Mouse (Mus musculus) cortical plate, adult 2 months (tissue): ENCODE results near the gene Daxx. TPM values are rescaled to one million over a fixed set of nuclear protein-coding genes. Genes with fewer than 3 reads are reported as not detected.

Experiments
- H3K27ac ChIP-seq: fragments of 200-500 bp; 2 replicates; pipeline ENCODE4 v1.5.1; 2012; ENCODE audit warnings: low read length, control low read depth, inconsistent platforms; ENCODE audit not compliant: insufficient read depth
- H3K4me1 ChIP-seq: fragments of 200-500 bp; 2 replicates; pipeline ENCODE4 v1.6.1; 2011; ENCODE audit warnings: low read length; ENCODE audit not compliant: control insufficient read depth, insufficient read depth
- H3K4me3 ChIP-seq: fragments of 200-500 bp; 2 replicates; pipeline ENCODE4 v1.5.1; 2011; ENCODE audit warnings: mild to moderate bottlenecking, low read length, control low read depth; ENCODE audit not compliant: insufficient read depth
- CTCF ChIP-seq: fragments of 200-500 bp; IDR thresholded peaks from 2 replicates; pipeline ENCODE4 v1.5.1; 2011; ENCODE audit warnings: mild to moderate bottlenecking, control low read depth, low read length; ENCODE audit not compliant: insufficient read depth; ENCODE audit errors: extremely low read depth
- POLR2A ChIP-seq: fragments of 200-500 bp; IDR thresholded peaks from 2 replicates; pipeline ENCODE4 v1.6.1; 2011; ENCODE audit warnings: mild to moderate bottlenecking, low read length, control low read depth; ENCODE audit not compliant: insufficient read depth; ENCODE audit errors: extremely low read depth
- polyA plus RNA-seq: library from polyadenylated mRNA; depleted of rRNA; stranded (reverse); fragments of >200 nt; gene quantifications from 2 replicates; pipeline ENCODE4 v1.2.3, GENCODE M21; 2012

Gene Daxx
- polyA plus RNA-seq, 1 experiment: 27.4 TPM

GRCm38 (mm10) chr17:33919351-33920281 is 10.4 kb downstream of the Daxx start:
- TF ChIP-seq POLR2A: 0 out of 2 replicates have a peak, but pooled peaks have one; percentile 8
- TF ChIP-seq CTCF: no peak
- H3K4me1 ChIP-seq: no peaks in the 10 kb centered on the region

GRCm38 (mm10) chr17:33920282-33921097 is 11.3 kb downstream of the Daxx start:
- H3K27ac ChIP-seq: no peak overlapping the region
- peak overlapping the region; percentile 69 for H3K4me3 ChIP-seq
- H3K4me1 ChIP-seq: no peaks in the 10 kb centered on the region
- TF ChIP-seq POLR2A (no peak), CTCF (peak; percentile 77)

More at GRCm38 (mm10) chr17:33919351-33920281, 10.4 kb downstream of the Daxx start:
- no peak overlapping the region for H3K27ac ChIP-seq
- H3K4me3 ChIP-seq: peak overlapping the region; percentile 69

- no peak for TF ChIP-seq POLR2A
- H3K27ac ChIP-seq: no peak overlapping the region
- H3K4me3 ChIP-seq: no peak overlapping the region
- H3K4me1 ChIP-seq: no peaks in the 10 kb centered on the region
Measured at GRCm38 (mm10) chr17:33921361-33921760, 12.1 kb downstream of the Daxx start.

- no peak overlapping the region for H3K27ac ChIP-seq
- no peak for TF ChIP-seq POLR2A
- TF ChIP-seq CTCF: peak; percentile 40
- no peak overlapping the region for H3K4me3 ChIP-seq
- no peaks in the 10 kb centered on the region for H3K4me1 ChIP-seq
Measured at GRCm38 (mm10) chr17:33924577-33925283, 15.5 kb downstream of the Daxx start.

- Histone ChIP-seq H3K4me3 (no peak overlapping the region), H3K4me1 (no peaks in the 10 kb centered on the region), H3K27ac (no peak overlapping the region)
- TF ChIP-seq POLR2A (no peak), CTCF (no peak)
Measured at GRCm38 (mm10) chr17:33925406-33926116, 16.3 kb downstream of the Daxx start.

- Histone ChIP-seq H3K27ac (no peak overlapping the region), H3K4me1 (no peaks in the 10 kb centered on the region), H3K4me3 (no peak overlapping the region)
- no peak for TF ChIP-seq CTCF
Measured at GRCm38 (mm10) chr17:33926207-33926932, 17.2 kb downstream of the Daxx start.

- H3K4me1 ChIP-seq: no peaks in the 10 kb centered on the region
- peak overlapping the region; percentile 62 for H3K4me3 ChIP-seq
- H3K27ac ChIP-seq: no peak overlapping the region
- TF ChIP-seq POLR2A (no peak), CTCF (no peak)
Measured at GRCm38 (mm10) chr17:33928251-33928947, 19.2 kb downstream of the Daxx start.
